ENCODE assay signal across 13 mouse cellular contexts in genomic region chr17:86669641-86670373, GRCm38 (mm10).
DNase-seq lines count a peak whose midpoint lies in the region; ATAC-seq and TF ChIP-seq lines count a peak whose summit lies in the region.
"Had no signal": no experiment of that assay in that cellular context is flagged by ENCODE, and none has a peak within 500 bp of the region (broad histone marks: within the 10 kb centered on the region; RNA-seq: fewer than 3 reads in every experiment).

No protein-coding gene starts in this region.

- H3K9ac ChIP-seq in hindbrain, embryonic 13.5 days, result no peak overlapping the region
- H3K9ac ChIP-seq: midbrain, embryonic 12.5 days; neural tube, embryonic 15.5 days had no signal

- TF ChIP-seq POLR2A in thymus, adult 2 months (IDR thresholded peaks at IDR 0.05; ENCODE audit: control insufficient read depth, extremely low read depth, insufficient read depth, low read length, poor library complexity), result no peak

- ATAC-seq in hindbrain, embryonic 13.5 days (ENCODE audit: low FRiP score), result no peak
- ATAC-seq in megakaryocyte, adult 5-6 weeks (ENCODE audit: poor library complexity, severe bottlenecking), result no peak

- H3K27ac ChIP-seq in hindbrain, embryonic 10.5 days, result peak overlapping the region; percentile 35; the same call in 1 of the 2 replicates
- H3K27ac ChIP-seq in hindbrain, embryonic 13.5 days, result no peak overlapping the region
- peak overlapping the region; percentile 42; the same call in 1 of the 2 replicates for H3K27ac ChIP-seq in thymus, adult 2 months (ENCODE audit: control insufficient read depth, insufficient read depth, low read length)
- H3K27ac ChIP-seq: midbrain, embryonic 12.5 days; neural tube, embryonic 15.5 days had no signal

- no peak for TF ChIP-seq CTCF in thymus, adult 2 months (IDR thresholded peaks at IDR 0.05; ENCODE audit: borderline replicate concordance, control insufficient read depth, extremely low read depth, insufficient read depth, low read length, poor library complexity)

- no peaks in the 10 kb centered on the region for H3K27me3 ChIP-seq in hindbrain, embryonic 10.5 days (ENCODE audit: insufficient read depth, poor library complexity, severe bottlenecking)
- H3K27me3 ChIP-seq in hindbrain, embryonic 13.5 days, result no peaks in the 10 kb centered on the region
- H3K27me3 ChIP-seq in thymus, adult 2 months (ENCODE audit: control insufficient read depth, insufficient read depth, low read length), result no peaks in the 10 kb centered on the region
- H3K27me3 ChIP-seq: midbrain, embryonic 12.5 days; neural tube, embryonic 15.5 days had no signal

- no peaks in the 10 kb centered on the region for H3K9me3 ChIP-seq in hindbrain, embryonic 10.5 days
- no peaks in the 10 kb centered on the region for H3K9me3 ChIP-seq in hindbrain, embryonic 13.5 days
- H3K9me3 ChIP-seq: midbrain, embryonic 12.5 days; neural tube, embryonic 15.5 days had no signal

- H3K36me3 ChIP-seq in hindbrain, embryonic 10.5 days, result no peaks in the 10 kb centered on the region
- H3K36me3 ChIP-seq in hindbrain, embryonic 13.5 days, result no peaks in the 10 kb centered on the region
- no peaks in the 10 kb centered on the region for H3K36me3 ChIP-seq in thymus, adult 2 months (ENCODE audit: control insufficient read depth, insufficient read depth, low read length)
- H3K36me3 ChIP-seq: midbrain, embryonic 12.5 days; neural tube, embryonic 15.5 days had no signal

- no peak for DNase-seq in hindbrain, embryonic 10.5 days (ENCODE audit: low spot score)
- DNase-seq in thymus, adult 2 months, result no peak
- DNase-seq in thymus, postnatal 14 days, result no peak
- DNase-seq in heart, adult 9 months (ENCODE audit: low spot score in 2 of 2), result peak; percentile 20 to 62
- DNase-seq in layer of hippocampus, adult 8-10 months (ENCODE audit: low spot score in 2 of 2), result no peak
- DNase-seq: cerebellum, postnatal 36 days; gastrocnemius, postnatal 25 days; thymus, postnatal 36 days had no signal

- 91% methylated on average over 13 of the region's 13 CpGs for WGBS in hindbrain, embryonic 10.5 days
- 94% methylated on average over 13 of the region's 13 CpGs for WGBS in hindbrain, embryonic 13.5 days
- 92% methylated on average over 13 of the region's 13 CpGs for WGBS in thymus, adult 2 months

- H3K4me2 ChIP-seq in hindbrain, embryonic 13.5 days, result no peak overlapping the region
- H3K4me2 ChIP-seq: liver, embryonic 11.5 days; midbrain, embryonic 12.5 days; neural tube, embryonic 15.5 days had no signal

- H3K4me1 ChIP-seq in hindbrain, embryonic 10.5 days (replicated peaks), result peaks cover 11% of the 10 kb centered on the region; the same call in 1 of the 2 replicates
- H3K4me1 ChIP-seq in hindbrain, embryonic 13.5 days (replicated peaks), result no peaks in the 10 kb centered on the region
- peaks cover 32% of the 10 kb centered on the region for H3K4me1 ChIP-seq in thymus, adult 2 months (replicated peaks; ENCODE audit: control insufficient read depth, insufficient read depth, low read length)
- H3K4me1 ChIP-seq: midbrain, embryonic 12.5 days; neural tube, embryonic 15.5 days had no signal

- H3K4me3 ChIP-seq in hindbrain, embryonic 10.5 days, result no peak overlapping the region
- no peak overlapping the region for H3K4me3 ChIP-seq in hindbrain, embryonic 13.5 days
- H3K4me3 ChIP-seq in thymus, adult 2 months (ENCODE audit: control insufficient read depth, insufficient read depth, low read length), result no peak overlapping the region
- H3K4me3 ChIP-seq: midbrain, embryonic 12.5 days; neural tube, embryonic 15.5 days had no signal

Comparison
In these comparisons a context has a peak if more than half of its experiments do, and no peak if none do; other contexts are left out.
1. DNase-seq: peak in heart, adult 9 months (2 of 2); none in hindbrain, embryonic 10.5 days (single experiment), thymus, adult 2 months (single experiment), thymus, postnatal 14 days (single experiment) and layer of hippocampus, adult 8-10 months (0 of 2).